10 mouse cellular contexts compared by ENCODE assay signal in the genomic region with DNA sequence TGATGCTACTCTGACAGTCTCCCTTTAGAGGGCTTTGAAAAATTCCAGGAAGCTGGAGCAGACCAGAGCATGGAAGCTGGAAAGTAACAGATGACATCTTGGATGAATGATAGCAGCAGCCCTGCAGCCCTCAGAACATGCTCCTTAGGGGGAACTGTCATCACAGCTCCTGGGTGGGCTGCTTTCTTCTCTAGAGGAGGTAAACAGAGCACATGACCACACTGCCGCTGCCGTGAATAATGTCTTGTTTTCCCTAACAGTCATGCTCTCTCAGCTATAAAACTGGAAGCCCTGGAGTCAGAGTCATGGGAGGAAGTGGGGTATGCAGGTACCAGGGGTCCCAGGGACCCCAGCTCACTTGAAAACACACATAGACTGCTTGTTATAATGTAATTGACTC. TPM values are rescaled to one million over a fixed set of nuclear protein-coding genes. Genes with fewer than 3 reads are reported as not detected.
DNase-seq lines count a peak whose midpoint lies in the region; ATAC-seq and TF ChIP-seq lines count a peak whose summit lies in the region.
"Had no signal": no experiment of that assay in that cellular context is flagged by ENCODE, and none has a peak within 500 bp of the region (broad histone marks: within the 10 kb centered on the region; RNA-seq: fewer than 3 reads in every experiment).

No protein-coding gene starts in this region.

- no peak overlapping the region for H3K4me3 ChIP-seq in kidney, embryonic 14.5 days (ENCODE audit: low read length)
- no peak overlapping the region for H3K4me3 ChIP-seq in stomach, embryonic 14.5 days (ENCODE audit: low read depth, low read length)
- H3K4me3 ChIP-seq in stomach, postnatal 0 days (ENCODE audit: low read depth, low read length) = no peak overlapping the region
- no peak overlapping the region for H3K4me3 ChIP-seq in intestine, embryonic 16.5 days (ENCODE audit: low read length)

- peaks cover 3% of the 10 kb centered on the region; the same call in 1 of the 2 replicates for H3K27me3 ChIP-seq in kidney, embryonic 14.5 days (ENCODE audit: control insufficient read depth, insufficient read depth, low read length)
- no peaks in the 10 kb centered on the region for H3K27me3 ChIP-seq in stomach, embryonic 14.5 days (ENCODE audit: control insufficient read depth, insufficient read depth, low read length)
- no peaks in the 10 kb centered on the region for H3K27me3 ChIP-seq in stomach, postnatal 0 days (ENCODE audit: control insufficient read depth, insufficient read depth, low read length)
- H3K27me3 ChIP-seq in intestine, embryonic 16.5 days (replicated peaks; ENCODE audit: control insufficient read depth, insufficient read depth, low read length) = no peaks in the 10 kb centered on the region; the same call in 1 of the 2 replicates

- no peak for TF ChIP-seq EP300 in stomach, postnatal 0 days (optimal IDR thresholded peaks at IDR 0.05)

- no peak overlapping the region for H3K4me2 ChIP-seq in kidney, embryonic 14.5 days (replicated peaks; ENCODE audit: low read depth, low read length)
- H3K4me2 ChIP-seq in stomach, embryonic 14.5 days (replicated peaks; ENCODE audit: low read depth, low read length) = no peak overlapping the region
- H3K4me2 ChIP-seq in stomach, postnatal 0 days (replicated peaks; ENCODE audit: low read depth) = no peak overlapping the region
- H3K4me2 ChIP-seq in intestine, embryonic 16.5 days (ENCODE audit: low read depth, low read length) = no peak overlapping the region

- no peak overlapping the region for H3K9ac ChIP-seq in kidney, embryonic 14.5 days (ENCODE audit: low read depth, low read length)
- H3K9ac ChIP-seq in stomach, embryonic 14.5 days (replicated peaks; ENCODE audit: low read depth, low read length) = no peak overlapping the region
- no peak overlapping the region; the same call in 1 of the 2 replicates for H3K9ac ChIP-seq in stomach, postnatal 0 days (ENCODE audit: low read length)
- no peak overlapping the region for H3K9ac ChIP-seq in intestine, embryonic 16.5 days (ENCODE audit: low read depth, low read length)

- no peak for TF ChIP-seq CTCF in stomach, postnatal 0 days (IDR thresholded peaks at IDR 0.05; ENCODE audit: low read depth)

- no peaks in the 10 kb centered on the region for H3K9me3 ChIP-seq in kidney, embryonic 14.5 days (ENCODE audit: control insufficient read depth, low read length)
- H3K9me3 ChIP-seq in stomach, embryonic 14.5 days (ENCODE audit: control insufficient read depth, low read depth, low read length) = no peaks in the 10 kb centered on the region
- no peaks in the 10 kb centered on the region for H3K9me3 ChIP-seq in stomach, postnatal 0 days (ENCODE audit: control insufficient read depth, low read length)
- H3K9me3 ChIP-seq in intestine, embryonic 16.5 days (ENCODE audit: control insufficient read depth, low read length) = no peaks in the 10 kb centered on the region

- no peaks in the 10 kb centered on the region for H3K36me3 ChIP-seq in kidney, embryonic 14.5 days (ENCODE audit: control insufficient read depth, insufficient read depth, low read length)
- no peaks in the 10 kb centered on the region for H3K36me3 ChIP-seq in stomach, embryonic 14.5 days (ENCODE audit: control insufficient read depth, insufficient read depth, low read length)
- H3K36me3 ChIP-seq in stomach, postnatal 0 days (ENCODE audit: control insufficient read depth, insufficient read depth, low read length) = no peaks in the 10 kb centered on the region
- no peaks in the 10 kb centered on the region for H3K36me3 ChIP-seq in intestine, embryonic 16.5 days (ENCODE audit: control insufficient read depth, insufficient read depth, low read length)

- no peak overlapping the region for H3K27ac ChIP-seq in kidney, embryonic 14.5 days (ENCODE audit: low read depth, low read length)
- H3K27ac ChIP-seq in stomach, embryonic 14.5 days (ENCODE audit: low read length) = peak overlapping the region; percentile 41; the same call in 1 of the 2 replicates
- no peak overlapping the region for H3K27ac ChIP-seq in stomach, postnatal 0 days (replicated peaks)
- H3K27ac ChIP-seq in intestine, embryonic 16.5 days (ENCODE audit: low read length) = peak overlapping the region; percentile 42

- 0% methylated on average over 2 of the region's 2 CpGs for WGBS in kidney, embryonic 14.5 days
- WGBS in stomach, embryonic 14.5 days = 0% methylated on average over 2 of the region's 2 CpGs
- 4% methylated on average over 2 of the region's 2 CpGs for WGBS in stomach, postnatal 0 days
- WGBS in intestine, embryonic 16.5 days = 2% methylated on average over 2 of the region's 2 CpGs

- DNase-seq in kidney, postnatal 36 days = no peak
- no peak for DNase-seq in stomach, postnatal 0 days (ENCODE audit: low spot score)
- no peak for DNase-seq in liver
- no peak for DNase-seq in cerebellum, adult 9-11 months
- DNase-seq: cerebellum, adult 8-10 months; gastrocnemius, postnatal 10 days; right cerebral cortex, postnatal 25 days had no signal

- peak; percentile 61 for ATAC-seq in kidney, embryonic 14.5 days (ENCODE audit: low FRiP score, low TSS enrichment)
- ATAC-seq in stomach, embryonic 14.5 days (ENCODE audit: insufficient number of reproducible peaks, insufficient read depth, low FRiP score, low read depth) = no peak
- no peak for ATAC-seq in stomach, postnatal 0 days (ENCODE audit: low FRiP score, low TSS enrichment)
- ATAC-seq in intestine, embryonic 16.5 days = peak; percentile 15

- peaks cover 12% of the 10 kb centered on the region for H3K4me1 ChIP-seq in kidney, embryonic 14.5 days (ENCODE audit: control insufficient read depth, insufficient read depth, low read length)
- H3K4me1 ChIP-seq in stomach, embryonic 14.5 days (ENCODE audit: control insufficient read depth, insufficient read depth, low read length) = peaks cover 13% of the 10 kb centered on the region; the same call in 1 of the 2 replicates
- no peaks in the 10 kb centered on the region for H3K4me1 ChIP-seq in stomach, postnatal 0 days (replicated peaks; ENCODE audit: control insufficient read depth, insufficient read depth)
- H3K4me1 ChIP-seq in intestine, embryonic 16.5 days (ENCODE audit: control insufficient read depth, insufficient read depth, low read length) = peaks cover 18% of the 10 kb centered on the region

RNA-seq across cellular contexts. Expression of a gene that starts 49.1 kb away (rescaled TPM):
- 10.2 and 13.4 TPM in 2 replicates for polyA plus RNA-seq in kidney, embryonic 14.5 days (2014; fragmentation: Nextera tagmentation; extraction: Ambion mirVana)
- polyA plus RNA-seq in stomach, embryonic 14.5 days (2014; fragmentation: Nextera tagmentation; extraction: Ambion mirVana) = 7.6 and 10.5 TPM in 2 replicates
- 1.5 and 1.6 TPM in 2 replicates for polyA plus RNA-seq in stomach, postnatal 0 days (2015; fragmentation: Nextera tagmentation; extraction: Ambion mirVana)
- 4.7 and 5.2 TPM in 2 replicates for polyA plus RNA-seq in intestine, embryonic 16.5 days (2015; fragmentation: Nextera tagmentation; extraction: Ambion mirVana)

Comparison
In these comparisons a context has a peak if more than half of its experiments do, and no peak if none do; other contexts are left out.
1. H3K27ac ChIP-seq: peak in stomach, embryonic 14.5 days (single experiment) and intestine, embryonic 16.5 days (single experiment); none in kidney, embryonic 14.5 days (single experiment) and stomach, postnatal 0 days (single experiment).
2. ATAC-seq: peak in kidney, embryonic 14.5 days (single experiment) and intestine, embryonic 16.5 days (single experiment); none in stomach, embryonic 14.5 days (single experiment) and stomach, postnatal 0 days (single experiment).